Comparison of ENCODE assay signal across 24 mouse cellular contexts in genomic region chrX:52101940-52102339, GRCm38 (mm10).
DNase-seq lines count a peak whose midpoint lies in the region; ATAC-seq lines count a peak whose summit lies in the region.
"Had no signal": no experiment of that assay in that cellular context is flagged by ENCODE, and none has a peak within 500 bp of the region (broad histone marks: within the 10 kb centered on the region; RNA-seq: fewer than 3 reads in every experiment).

No protein-coding gene starts in this region.

- peak overlapping the region; percentile 89 for H3K27ac ChIP-seq in liver, embryonic 11.5 days (ENCODE audit: low read depth, low read length)
- peak overlapping the region; percentile 79 for H3K27ac ChIP-seq in liver, embryonic 15.5 days (replicated peaks)
- H3K27ac ChIP-seq: embryonic facial prominence, embryonic 12.5 days; forebrain, embryonic 13.5 days; gastrocnemius, adult 2 months; heart, embryonic 10.5 days; heart, embryonic 15.5 days; hindbrain, embryonic 13.5 days; hindbrain, postnatal 0 days had no signal

- 57% methylated on average over 1 of the region's 1 CpGs for WGBS in liver, embryonic 11.5 days
- WGBS in liver, embryonic 15.5 days (ENCODE audit: insufficient replicate concordance) = 27% methylated on average over 1 of the region's 1 CpGs

- DNase-seq in liver, embryonic 11.5 days (ENCODE audit: low spot score) = no peak
- no peak for DNase-seq in liver
- no peak for DNase-seq in kidney, adult 18-20 months
- DNase-seq in frontal cortex, adult 2 months (ENCODE audit: extremely low spot score in 1 of 2, low spot score in 1 of 2) = no peak
- DNase-seq: adrenal gland, adult 8-10 months; cerebellum, adult 11-12 months; cerebellum, adult 9-10 months; cerebellum, postnatal 25 days; forebrain, postnatal 0 days; gastrocnemius, adult 2 months; gastrocnemius, postnatal 25 days; heart, adult 18-20 months; heart, postnatal 14 days had no signal

- peak; percentile 80 for ATAC-seq in liver, embryonic 11.5 days (replicated peaks; ENCODE audit: low FRiP score)
- ATAC-seq in erythroid progenitor cell, adult 5-6 weeks (replicated peaks; ENCODE audit: low FRiP score, poor library complexity, severe bottlenecking) = peak; percentile 57
- peak; percentile 83 for ATAC-seq in liver, embryonic 15.5 days (ENCODE audit: insufficient read depth)
- ATAC-seq in megakaryocyte-erythroid progenitor cell, adult 5-6 weeks (replicated peaks; ENCODE audit: low FRiP score, low TSS enrichment, poor library complexity, severe bottlenecking) = peak; percentile 58
- no peak for ATAC-seq in granulocyte monocyte progenitor cell, adult 5-6 weeks (replicated peaks; ENCODE audit: poor library complexity, severe bottlenecking)
- ATAC-seq: forebrain, embryonic 13.5 days; forebrain, postnatal 0 days; hindbrain, postnatal 0 days had no signal

- H3K27me3 ChIP-seq in liver, embryonic 11.5 days (replicated peaks; ENCODE audit: control insufficient read depth, insufficient read depth, low read length) = no peaks in the 10 kb centered on the region
- H3K27me3 ChIP-seq in liver, embryonic 15.5 days = no peaks in the 10 kb centered on the region
- H3K27me3 ChIP-seq: CH12.LX; embryonic facial prominence, embryonic 12.5 days; forebrain, embryonic 13.5 days; heart, embryonic 15.5 days; hindbrain, embryonic 13.5 days had no signal

- H3K9ac ChIP-seq in liver, embryonic 11.5 days (ENCODE audit: low read depth, low read length) = no peak overlapping the region
- H3K9ac ChIP-seq in liver, embryonic 15.5 days = no peak overlapping the region
- H3K9ac ChIP-seq: embryonic facial prominence, embryonic 12.5 days; forebrain, embryonic 13.5 days; forebrain, postnatal 0 days; heart, embryonic 15.5 days; hindbrain, embryonic 13.5 days had no signal

- H3K4me1 ChIP-seq in liver, embryonic 11.5 days (replicated peaks; ENCODE audit: control insufficient read depth, insufficient read depth, low read length) = no peaks in the 10 kb centered on the region
- H3K4me1 ChIP-seq in liver, embryonic 15.5 days (replicated peaks) = peaks cover 19% of the 10 kb centered on the region
- H3K4me1 ChIP-seq: embryonic facial prominence, embryonic 12.5 days; forebrain, embryonic 13.5 days; heart, embryonic 10.5 days; heart, embryonic 15.5 days; hindbrain, embryonic 13.5 days had no signal

- peak overlapping the region; percentile 40 for H3K4me2 ChIP-seq in liver, embryonic 11.5 days
- H3K4me2 ChIP-seq in liver, embryonic 15.5 days = peak overlapping the region; percentile 41
- H3K4me2 ChIP-seq: embryonic facial prominence, embryonic 12.5 days; forebrain, embryonic 13.5 days; heart, embryonic 15.5 days; hindbrain, embryonic 13.5 days had no signal

- no peak overlapping the region for H3K4me3 ChIP-seq in liver, embryonic 11.5 days (ENCODE audit: low read depth, low read length)
- no peak overlapping the region for H3K4me3 ChIP-seq in liver, embryonic 15.5 days (replicated peaks)
- H3K4me3 ChIP-seq: embryonic facial prominence, embryonic 12.5 days; forebrain, embryonic 13.5 days; gastrocnemius, adult 2 months; heart, embryonic 10.5 days; heart, embryonic 15.5 days; hindbrain, embryonic 13.5 days had no signal

- no peaks in the 10 kb centered on the region for H3K9me3 ChIP-seq in liver, embryonic 11.5 days (ENCODE audit: control insufficient read depth, low read length)
- H3K9me3 ChIP-seq in liver, embryonic 15.5 days (replicated peaks) = no peaks in the 10 kb centered on the region
- H3K9me3 ChIP-seq: embryonic facial prominence, embryonic 12.5 days; forebrain, embryonic 13.5 days; heart, embryonic 10.5 days; heart, embryonic 15.5 days; hindbrain, embryonic 13.5 days had no signal

- no peaks in the 10 kb centered on the region for H3K36me3 ChIP-seq in liver, embryonic 11.5 days (ENCODE audit: control insufficient read depth, insufficient read depth, low read length)
- H3K36me3 ChIP-seq in liver, embryonic 15.5 days (replicated peaks) = no peaks in the 10 kb centered on the region
- H3K36me3 ChIP-seq: embryonic facial prominence, embryonic 12.5 days; heart, embryonic 10.5 days; heart, embryonic 15.5 days; hindbrain, embryonic 13.5 days had no signal
